Mouse (Mus musculus) heart, postnatal 4 days (tissue): ENCODE data around the gene Rflna. TPM values are rescaled to one million over a fixed set of nuclear protein-coding genes. Genes with fewer than 3 reads are reported as not detected.

ENCODE experiments used
- DNase-seq: peaks from one replicate; pipeline ENCODE4 v3.0.0; 2021
- total RNA-seq, 2 experiments: library from RNA; stranded (reverse); gene quantifications; 2 replicates each; pipeline ENCODE4 v1.2.3; 2021

The Rflna gene
- total RNA-seq: 1 to 10 TPM; 1.2 to 1.3 TPM

DNA sequence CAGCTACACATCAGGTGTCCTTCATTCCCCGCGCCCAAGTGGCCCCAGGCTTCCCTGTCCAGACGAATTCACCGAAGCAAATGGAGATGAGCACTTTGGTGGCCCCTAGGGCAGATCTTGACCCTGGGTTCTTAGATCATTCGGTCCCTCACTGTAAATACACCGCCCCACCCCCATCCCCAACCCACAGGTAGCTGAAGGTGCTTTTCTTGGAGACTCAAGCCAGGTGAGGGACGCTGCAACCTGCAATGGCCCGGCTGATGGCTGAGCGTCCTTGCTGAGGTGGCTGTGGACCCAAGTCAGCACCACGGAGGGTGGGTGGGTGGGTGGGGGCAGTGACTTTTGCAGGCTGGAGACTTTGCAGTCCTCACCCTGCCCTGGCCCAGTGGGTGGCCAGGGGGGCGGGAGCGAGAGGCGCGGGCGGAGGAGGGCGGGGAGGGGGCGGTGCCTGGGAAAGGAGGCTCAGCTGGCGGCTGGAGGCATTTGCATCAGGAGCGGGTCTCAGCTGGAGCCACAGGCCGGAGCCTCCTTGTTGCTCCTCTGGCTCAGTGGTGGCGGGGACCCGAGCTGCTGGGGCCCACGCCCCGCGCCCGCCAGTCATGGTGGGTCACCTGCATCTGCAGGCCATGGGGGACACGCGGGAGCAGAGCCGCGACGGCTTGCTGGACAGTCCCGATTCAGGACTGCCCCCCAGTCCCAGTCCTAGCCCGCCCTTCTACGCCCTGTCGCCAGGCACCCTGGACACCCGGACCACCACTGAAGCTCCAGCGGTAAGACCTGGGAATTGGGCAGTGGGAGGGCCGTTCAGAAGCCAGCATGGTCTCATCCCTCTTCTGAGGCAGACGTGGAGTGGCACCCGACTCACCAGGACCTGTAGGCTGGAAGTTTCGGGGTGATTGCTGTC is at the start of gene Rflna:
TSS of gene Rflna (plus strand) at position 253 of the 904 bp plus-strand sequence.
- peak; percentile 68 for DNase-seq

DNA sequence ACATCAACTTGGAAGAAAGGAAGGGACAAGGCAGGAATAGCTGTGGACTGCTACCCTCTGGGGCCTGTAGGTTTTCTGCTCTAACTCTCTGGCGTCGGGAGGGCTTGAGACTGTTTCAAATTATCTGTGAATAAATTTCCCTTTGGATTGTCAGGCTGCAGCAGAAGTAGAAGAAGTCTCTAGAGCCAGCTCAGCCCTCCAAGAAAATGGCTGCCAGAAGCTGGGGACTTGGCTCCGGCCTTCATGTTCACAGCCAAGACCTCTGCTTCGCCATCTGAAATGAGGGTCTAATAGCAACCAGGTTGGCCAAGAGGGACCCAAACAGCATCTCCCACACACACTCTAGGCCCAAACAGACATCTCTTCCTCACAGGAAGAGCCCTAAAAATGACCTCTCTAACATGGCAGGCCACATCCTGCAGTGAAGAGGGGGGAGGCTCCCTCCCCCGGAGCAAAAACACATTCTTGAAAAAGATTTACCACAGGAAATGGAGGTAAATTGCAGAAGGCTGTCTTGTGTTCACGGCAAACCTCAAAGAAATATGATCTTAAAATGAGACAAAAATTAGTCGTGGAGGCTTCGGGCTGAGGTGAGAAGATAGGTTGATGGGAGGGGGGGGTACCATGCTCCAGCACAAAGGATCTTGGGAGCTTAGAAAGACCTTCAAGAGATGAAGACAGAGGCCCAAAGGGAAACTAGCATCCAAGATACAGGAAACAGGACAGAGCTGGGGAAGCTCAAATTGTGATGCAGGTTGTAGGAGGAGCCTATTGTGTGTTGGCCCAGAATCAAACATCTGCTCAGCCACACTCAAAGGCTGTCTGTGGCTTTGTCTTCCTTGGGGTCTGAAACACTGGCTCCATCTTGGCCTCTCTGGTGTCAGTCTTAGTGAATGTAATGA is 48.4 kb upstream of the Rflna start:
- peak; percentile 33 for DNase-seq

- DNase-seq: no peak
These were observed 45.5 kb upstream of the Rflna start for GRCm38 (mm10) chr5:124957491-124957890.

DNA sequence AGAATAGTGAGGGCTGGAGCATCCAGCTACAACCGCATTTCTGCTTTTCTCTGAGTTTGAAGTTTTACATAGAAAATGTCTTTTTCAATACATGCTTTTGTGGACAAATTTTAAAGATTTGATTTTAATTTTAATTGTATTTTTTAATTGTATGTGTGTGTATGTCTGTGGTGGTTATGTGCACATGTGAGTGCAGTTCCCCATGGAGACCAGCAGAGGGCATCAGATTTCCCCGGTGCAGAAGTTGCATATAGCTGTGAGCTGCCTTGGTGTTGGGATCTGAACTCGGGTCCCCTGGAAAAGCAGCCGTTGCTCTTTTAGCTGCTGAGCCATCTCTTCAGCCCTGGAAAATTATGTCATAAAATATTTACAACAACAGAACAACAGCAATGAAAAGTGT is 43.9 kb upstream of the Rflna start:
- DNase-seq: no peak

GRCm38 (mm10) chr5:124960131-124960901 is 42.7 kb upstream of the Rflna start:
- peak; percentile 74 for DNase-seq

DNA sequence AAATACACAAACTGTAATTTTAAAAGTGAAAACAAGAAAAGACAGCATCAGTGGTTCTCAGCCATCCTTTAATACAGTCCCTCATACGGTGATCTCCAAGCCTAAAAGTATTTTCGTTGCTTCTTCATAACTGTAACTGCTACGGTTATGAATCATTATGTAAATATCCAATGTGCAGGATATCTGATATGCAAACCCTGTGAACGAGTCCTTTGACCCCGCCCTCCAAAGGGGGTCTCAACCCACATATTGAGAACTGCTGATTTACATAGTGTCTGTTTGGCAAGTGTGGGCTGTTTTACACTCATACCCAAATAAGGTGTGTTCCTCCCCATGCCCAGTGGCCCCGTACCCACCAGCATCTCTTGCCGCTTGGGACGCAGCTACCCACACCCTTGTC is 41.6 kb upstream of the Rflna start:
- no peak for DNase-seq

- no peak for DNase-seq
These were observed 40.3 kb upstream of the Rflna start for GRCm38 (mm10) chr5:124962761-124963160.

DNA sequence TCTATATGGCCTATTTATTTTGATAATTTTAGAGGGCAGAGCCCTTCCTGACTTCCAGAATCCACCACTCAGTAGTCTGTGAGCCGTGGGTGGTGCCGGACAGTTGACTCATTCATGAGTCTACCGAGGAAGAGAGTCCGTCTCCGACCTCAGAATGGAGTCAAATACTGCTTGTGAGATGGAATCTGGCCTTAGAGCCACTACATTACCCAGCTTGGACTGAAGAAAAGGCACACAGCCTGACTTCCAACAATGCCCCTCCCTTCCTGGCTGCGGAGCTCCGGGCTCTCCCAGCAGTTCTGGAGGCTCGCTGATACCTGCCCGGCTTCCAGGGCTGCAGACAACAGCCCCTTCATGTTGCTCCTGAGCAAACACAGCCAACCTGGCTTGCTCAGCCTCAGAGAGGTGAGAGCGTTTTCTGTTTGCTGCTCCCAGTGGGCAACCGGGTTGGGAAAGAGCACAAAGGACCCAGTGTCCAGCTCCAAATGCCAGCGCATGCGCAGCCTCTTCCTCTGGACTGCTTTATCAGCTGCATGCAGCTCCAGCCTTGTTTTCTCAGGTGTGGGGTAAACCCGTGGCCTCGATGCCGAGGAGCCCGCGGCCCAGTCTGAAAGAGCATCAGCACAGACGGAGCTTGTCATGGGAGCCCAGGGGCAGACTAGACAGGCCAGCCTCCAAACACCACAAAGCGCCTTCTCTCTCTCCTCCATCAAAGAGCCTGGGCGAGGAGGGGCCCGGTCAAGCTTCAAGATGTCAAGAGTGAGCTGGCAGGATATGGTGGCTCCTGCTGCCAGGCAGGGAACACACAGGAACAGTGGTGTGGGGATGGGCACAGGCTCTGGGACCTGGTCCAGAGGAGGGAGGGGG is 39.0 kb upstream of the Rflna start:
- DNase-seq: peak; percentile 65

- no peak for DNase-seq
These were observed 36.2 kb upstream of the Rflna start for GRCm38 (mm10) chr5:124966622-124967332.

- no peak for DNase-seq
These were observed 33.2 kb upstream of the Rflna start for GRCm38 (mm10) chr5:124969790-124970189.

GRCm38 (mm10) chr5:124986222-124986621 is 16.8 kb upstream of the Rflna start:
- no peak for DNase-seq

- no peak for DNase-seq
These were observed 16.4 kb upstream of the Rflna start for GRCm38 (mm10) chr5:124986656-124987055.

DNA sequence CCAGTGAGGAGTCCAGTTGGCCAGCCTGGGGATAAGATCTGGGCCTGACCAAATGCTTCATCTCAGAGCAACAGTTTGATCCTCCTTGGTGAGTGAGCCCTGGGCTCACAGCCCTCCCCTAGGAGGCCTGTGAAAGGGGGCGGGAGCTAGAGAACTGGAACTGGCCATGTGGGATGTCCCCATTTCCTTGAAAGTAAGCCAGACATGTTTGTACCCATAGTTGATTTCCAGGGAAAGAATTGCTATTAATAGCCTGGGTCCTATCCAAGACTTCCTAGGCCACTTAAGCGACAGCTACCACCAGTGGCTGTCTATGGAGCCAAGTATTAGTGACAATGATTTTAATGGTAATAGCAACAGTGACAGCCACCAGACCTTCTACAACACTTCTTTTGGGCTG is 13.3 kb upstream of the Rflna start:
- DNase-seq: peak; percentile 31

DNA sequence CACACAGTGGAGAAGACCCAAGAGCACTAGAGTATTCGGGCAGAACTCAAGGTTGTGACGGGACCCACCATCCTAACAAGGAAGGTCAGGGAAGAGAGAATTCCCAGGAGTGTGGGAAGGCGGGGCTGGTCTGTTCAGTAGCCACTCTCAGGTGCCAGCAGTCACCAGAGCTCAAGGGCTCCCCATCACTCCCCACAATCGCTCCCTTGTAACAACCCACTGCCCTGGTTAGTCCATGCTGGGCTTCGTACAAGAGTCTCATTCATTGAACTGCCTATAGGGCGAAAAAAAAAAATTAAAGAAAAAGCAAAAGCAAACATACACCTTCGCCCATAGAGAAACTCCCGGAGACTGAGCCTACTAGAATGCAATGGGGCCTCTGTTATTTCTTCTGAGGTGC is 10.7 kb upstream of the Rflna start:
- DNase-seq: no peak

- DNase-seq: peak; percentile 53
These were observed 10.1 kb upstream of the Rflna start for GRCm38 (mm10) chr5:124992891-124993290.

DNA sequence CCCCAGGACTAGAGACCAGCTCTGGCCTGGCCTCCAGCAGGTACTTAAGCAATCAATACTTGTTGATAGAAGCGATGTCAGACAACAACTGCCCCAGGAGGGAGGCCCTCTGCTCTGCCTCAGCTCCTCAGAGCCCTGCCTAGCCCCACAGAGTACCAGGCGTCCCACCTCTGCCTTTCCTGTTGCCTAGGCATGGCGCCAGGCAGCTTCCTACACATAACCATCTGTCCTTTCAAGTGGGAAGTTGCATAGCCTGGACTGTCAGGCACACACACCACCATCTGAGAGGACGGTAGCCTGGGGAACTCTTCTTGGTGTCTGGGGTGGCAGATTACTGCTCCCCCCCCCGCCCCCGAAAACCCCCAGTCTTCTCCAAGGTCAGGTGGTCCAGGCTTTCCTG is 6.2 kb upstream of the Rflna start:
- DNase-seq: no peak

GRCm38 (mm10) chr5:124997913-124998312 is 5.1 kb upstream of the Rflna start:
- DNase-seq: no peak

DNA sequence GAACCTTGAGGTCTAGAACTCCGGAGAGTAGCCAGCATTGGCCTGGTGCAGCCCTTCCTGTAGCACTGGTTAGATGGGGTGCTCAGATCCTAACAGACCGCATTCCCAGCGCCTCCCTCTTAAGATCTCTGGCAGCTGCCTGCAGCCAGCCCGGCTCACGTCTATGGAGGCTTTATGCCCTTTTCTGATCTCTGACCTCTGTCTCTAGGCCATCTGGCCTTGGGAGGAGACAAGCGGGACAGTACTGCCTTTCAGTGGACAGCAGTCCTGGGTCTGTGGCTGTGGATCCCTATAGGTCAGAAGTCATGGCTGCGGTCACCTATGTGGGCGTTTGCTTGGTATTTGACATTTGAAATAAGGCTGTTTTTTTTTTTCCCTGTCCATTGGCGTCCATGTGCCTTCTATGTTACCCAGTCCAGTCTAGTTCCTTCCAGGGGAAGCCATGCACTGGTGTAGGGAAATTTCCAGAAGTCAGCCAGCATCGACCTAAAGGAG is 2.2 kb upstream of the Rflna start:
- DNase-seq: no peak

DNA sequence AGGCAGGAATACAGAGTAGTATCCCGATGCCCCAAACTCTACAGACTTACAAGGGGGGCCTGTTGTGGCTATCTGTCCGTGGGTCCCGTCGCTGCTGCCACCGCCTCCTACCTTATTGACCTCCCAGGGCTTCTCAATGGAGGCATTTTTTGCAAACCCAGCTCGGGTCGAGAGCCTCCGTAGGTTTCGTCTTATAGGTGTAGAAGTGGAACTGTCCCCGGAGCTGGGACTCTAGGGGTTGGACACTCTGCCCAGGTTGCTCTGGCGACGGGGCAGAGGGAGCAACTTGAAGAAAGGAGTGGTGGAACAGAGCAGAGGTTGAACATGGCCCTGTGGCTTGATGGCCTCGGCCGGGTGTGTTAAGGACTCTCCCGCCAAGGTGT is 843 bp downstream of the Rflna start:
- DNase-seq: no peak

GRCm38 (mm10) chr5:125005871-125006652 is 3.0 kb downstream of the Rflna start:
- peak; percentile 48 for DNase-seq
